Mouse (Mus musculus) intestine, postnatal 0 days (tissue): ENCODE data around the gene Cyp4f17. TPM values are rescaled to one million over a fixed set of nuclear protein-coding genes. Genes with fewer than 3 reads are reported as not detected.
A peak's percentile ranks its signal among the peaks of the same experiment; 100 is the strongest.
"Not testable (repeated sequence)": the region's sequence is repeated elsewhere in the genome, so short reads cannot be mapped to it uniquely, and the experiment has no call there.

Source experiments
- ATAC-seq: fragments of 200-750 bp; cut with Nextera tagmentation; 2 replicates; pipeline ENCODE4 v1.8.0; 2017; ENCODE audit warnings: mild to moderate bottlenecking, moderate TSS enrichment, moderate library complexity
- H3K27ac ChIP-seq: fragments of 300-500 bp; sonication (generic); 2 replicates; pipeline ENCODE4 v1.5.1; 2014; ENCODE audit warnings: mild to moderate bottlenecking, low read depth, low read length, moderate library complexity
- H3K27me3 ChIP-seq: fragments of 300-500 bp; sonication (generic); replicated peaks from 2 replicates; pipeline ENCODE4 v1.6.1; 2014; ENCODE audit warnings: low read length, mixed read lengths; ENCODE audit not compliant: control insufficient read depth, insufficient read depth
- H3K36me3 ChIP-seq: fragments of 300-500 bp; sonication (generic); 2 replicates; pipeline ENCODE4 v1.6.1; 2014; ENCODE audit warnings: mild to moderate bottlenecking, moderate library complexity; ENCODE audit not compliant: control insufficient read depth, insufficient read depth
- H3K4me1 ChIP-seq: fragments of 300-500 bp; sonication (generic); replicated peaks from 2 replicates; pipeline ENCODE4 v1.6.1; 2014; ENCODE audit warnings: antibody characterized with exemption, low read length, mixed read lengths; ENCODE audit not compliant: control insufficient read depth, insufficient read depth
- H3K4me2 ChIP-seq: fragments of 300-500 bp; sonication (generic); replicated peaks from 2 replicates; pipeline ENCODE4 v1.6.1; 2014; ENCODE audit warnings: low read depth, mild to moderate bottlenecking, moderate library complexity
- H3K4me3 ChIP-seq: fragments of 300-500 bp; sonication (generic); 2 replicates; pipeline ENCODE4 v1.5.1; 2014; ENCODE audit warnings: low read depth, low read length
- H3K9ac ChIP-seq: fragments of 300-500 bp; sonication (generic); 2 replicates; pipeline ENCODE4 v1.6.1; 2014; ENCODE audit warnings: mild to moderate bottlenecking, low read depth, low read length
- H3K9me3 ChIP-seq: fragments of 300-500 bp; sonication (generic); 2 replicates; pipeline ENCODE4 v1.6.1; 2016; ENCODE audit warnings: mixed run types; ENCODE audit not compliant: control insufficient read depth
- CTCF ChIP-seq: sonication (generic); IDR thresholded peaks from 2 replicates; pipeline ENCODE4 v1.5.1; 2016; ENCODE audit warnings: low read depth, mild to moderate bottlenecking, control low read depth, antibody characterized with exemption, moderate library complexity
- WGBS: fragments of 180-500 bp; shearing (Covaris S2); extraction: QIAGEN DNeasy Blood & Tissue Kit; methylation state at CpG from one replicate; pipeline ENCODE4 v1.1.7; 2014; 5-methylcytosine and 5-hydroxymethylcytosine counted together
- polyA plus RNA-seq: library from polyadenylated mRNA; unstranded; fragments of >200 nt; fragmentation: Nextera tagmentation; extraction: Ambion mirVana; gene quantifications from 2 replicates; pipeline ENCODE4 v1.2.1, GENCODE M21; 2015

Cyp4f17 gene
- polyA plus RNA-seq, 1 experiment from 2014 or later = 1.9 TPM

DNA sequence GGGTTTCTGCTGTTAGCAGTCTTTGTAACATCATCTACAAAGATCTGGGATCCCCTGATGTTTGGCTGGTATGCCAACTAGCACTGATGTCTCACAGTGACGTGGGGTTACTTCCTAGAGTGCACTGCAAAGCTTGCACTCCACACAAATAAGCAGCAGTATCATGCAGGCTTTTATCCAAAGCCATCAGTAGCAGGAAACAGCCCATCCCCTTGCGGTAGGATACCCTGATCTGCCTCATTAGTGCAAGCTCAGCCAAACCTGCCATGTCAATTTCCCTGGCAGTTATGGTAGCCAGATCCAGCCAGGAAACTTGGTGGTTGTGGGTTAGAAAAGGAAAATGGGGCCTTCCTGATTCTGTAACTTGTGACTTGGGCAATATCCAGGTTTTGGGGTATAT is 27.1 kb upstream of the Cyp4f17 start:
- H3K4me2 ChIP-seq = no peak overlapping the region
- peaks cover 2% of the 10 kb centered on the region; the same call in 1 of the 2 replicates for H3K27me3 ChIP-seq
- no peak overlapping the region for H3K27ac ChIP-seq
- ATAC-seq = no peak
- H3K4me3 ChIP-seq = no peak overlapping the region
- WGBS = 59% methylated on average over 2 of the region's 2 CpGs
- H3K4me1 ChIP-seq = no peaks in the 10 kb centered on the region
- TF ChIP-seq CTCF = no peak
- H3K9me3 ChIP-seq = no peaks in the 10 kb centered on the region
- no peak overlapping the region for H3K9ac ChIP-seq
- no peaks in the 10 kb centered on the region for H3K36me3 ChIP-seq

DNA sequence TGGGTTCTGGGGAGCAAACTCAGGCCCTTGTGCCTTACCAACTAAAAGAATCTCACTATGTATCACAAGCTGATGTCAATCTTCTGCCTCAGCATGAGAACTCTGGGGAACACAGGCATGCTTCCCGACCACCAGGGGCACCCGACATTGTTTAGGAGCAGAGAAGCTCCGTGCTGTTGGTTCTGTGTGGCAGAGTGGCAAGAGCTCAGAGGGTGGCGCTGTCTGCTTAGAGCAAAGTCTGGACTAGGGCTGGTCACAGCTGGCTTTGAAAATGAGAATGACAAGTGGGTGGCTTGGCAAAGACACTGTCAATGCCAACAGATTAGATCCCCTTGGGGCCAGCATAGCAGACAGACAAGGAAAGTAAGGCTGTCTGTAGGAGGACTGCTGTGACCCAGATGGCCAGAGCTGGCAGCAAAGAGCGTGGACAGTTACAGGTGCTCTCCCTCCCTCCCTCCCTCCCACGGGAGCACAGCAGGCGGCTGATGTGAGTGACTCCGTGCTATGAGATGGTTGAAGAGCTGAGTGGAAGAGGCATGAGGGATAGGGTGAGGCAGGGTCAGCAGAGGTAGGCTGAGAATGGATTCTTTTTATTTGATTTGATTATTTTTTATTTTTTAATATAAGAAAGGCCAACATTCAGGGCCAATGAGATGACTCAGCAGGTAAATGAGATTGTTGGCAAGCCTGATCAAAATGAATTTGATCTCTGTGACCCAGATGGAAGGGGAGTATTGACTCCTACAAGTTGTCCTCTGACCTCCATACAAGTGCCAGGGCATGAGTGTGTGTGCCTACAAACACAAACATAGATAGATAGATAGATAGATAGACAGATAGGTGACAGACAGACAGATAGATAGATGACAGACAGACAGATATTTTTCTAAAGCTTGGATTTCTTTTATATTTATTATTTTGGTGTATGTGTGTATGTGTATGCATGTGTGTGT is 26.0 kb upstream of the Cyp4f17 start:
- Histone ChIP-seq H3K9ac (no peak overlapping the region), H3K4me3 (no peak overlapping the region), H3K4me2 (no peak overlapping the region), H3K4me1 (no peaks in the 10 kb centered on the region), H3K36me3 (no peaks in the 10 kb centered on the region), H3K27me3 (peaks cover 2% of the 10 kb centered on the region; the same call in 1 of the 2 replicates), H3K9me3 (no peaks in the 10 kb centered on the region), H3K27ac (no peak overlapping the region)
- peak; percentile 31 for ATAC-seq
- WGBS = 5% methylated on average over 7 of the region's 8 CpGs
- TF ChIP-seq CTCF = peak; percentile 71

DNA sequence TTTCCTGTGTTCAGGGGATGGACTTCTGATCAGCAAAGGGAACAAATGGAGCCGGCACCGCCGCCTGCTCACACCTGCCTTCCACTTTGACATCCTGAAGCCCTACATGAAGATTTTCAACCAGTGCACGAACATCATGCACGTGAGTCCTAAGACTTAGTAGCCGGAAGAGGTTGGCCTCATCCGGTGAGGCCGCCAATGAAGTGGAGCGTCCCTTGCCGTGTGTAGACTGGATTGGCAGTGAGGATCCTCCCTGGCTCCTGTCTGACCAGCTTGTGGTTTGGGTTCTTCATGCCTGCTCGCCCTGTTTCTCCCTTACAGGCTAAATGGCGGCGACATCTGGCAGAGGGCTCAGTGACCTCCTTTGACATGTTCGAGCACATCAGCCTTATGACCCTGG is 24.1 kb upstream of the Cyp4f17 start:
- Histone ChIP-seq H3K4me3 (no peak overlapping the region), H3K9ac (no peak overlapping the region), H3K27ac (no peak overlapping the region), H3K36me3 (no peaks in the 10 kb centered on the region), H3K4me2 (no peak overlapping the region), H3K9me3 (no peaks in the 10 kb centered on the region), H3K4me1 (no peaks in the 10 kb centered on the region), H3K27me3 (peaks cover 2% of the 10 kb centered on the region; the same call in 1 of the 2 replicates)
- WGBS = 80% methylated on average over 14 of the region's 14 CpGs
- no peak for ATAC-seq
- TF ChIP-seq CTCF = no peak

DNA sequence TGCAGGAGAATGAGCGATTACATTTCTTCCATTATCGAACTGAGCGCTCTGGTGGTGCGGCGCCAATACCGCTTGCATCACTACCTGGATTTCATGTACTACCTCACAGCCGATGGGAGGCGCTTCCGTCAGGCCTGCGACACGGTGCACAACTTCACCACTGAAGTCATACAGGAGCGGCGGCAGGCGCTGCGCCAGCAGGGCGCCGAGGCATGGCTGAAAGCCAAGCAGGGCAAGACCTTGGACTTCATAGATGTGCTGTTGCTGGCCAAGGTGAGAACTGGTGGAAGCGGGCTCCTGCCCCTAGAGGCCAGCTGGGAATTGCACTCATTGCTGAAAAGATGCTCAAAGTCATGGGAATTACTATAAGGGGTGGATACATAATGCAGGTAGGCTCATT is 22.6 kb upstream of the Cyp4f17 start:
- Histone ChIP-seq H3K27ac (no peak overlapping the region), H3K27me3 (peaks cover 2% of the 10 kb centered on the region; the same call in 1 of the 2 replicates), H3K4me1 (no peaks in the 10 kb centered on the region), H3K9me3 (no peaks in the 10 kb centered on the region), H3K36me3 (no peaks in the 10 kb centered on the region), H3K4me3 (no peak overlapping the region), H3K4me2 (peak overlapping the region; percentile 48), H3K9ac (no peak overlapping the region)
- peak; percentile 96 for ATAC-seq
- peak; percentile 86 for TF ChIP-seq CTCF
- WGBS = 16% methylated on average over 18 of the region's 18 CpGs

DNA sequence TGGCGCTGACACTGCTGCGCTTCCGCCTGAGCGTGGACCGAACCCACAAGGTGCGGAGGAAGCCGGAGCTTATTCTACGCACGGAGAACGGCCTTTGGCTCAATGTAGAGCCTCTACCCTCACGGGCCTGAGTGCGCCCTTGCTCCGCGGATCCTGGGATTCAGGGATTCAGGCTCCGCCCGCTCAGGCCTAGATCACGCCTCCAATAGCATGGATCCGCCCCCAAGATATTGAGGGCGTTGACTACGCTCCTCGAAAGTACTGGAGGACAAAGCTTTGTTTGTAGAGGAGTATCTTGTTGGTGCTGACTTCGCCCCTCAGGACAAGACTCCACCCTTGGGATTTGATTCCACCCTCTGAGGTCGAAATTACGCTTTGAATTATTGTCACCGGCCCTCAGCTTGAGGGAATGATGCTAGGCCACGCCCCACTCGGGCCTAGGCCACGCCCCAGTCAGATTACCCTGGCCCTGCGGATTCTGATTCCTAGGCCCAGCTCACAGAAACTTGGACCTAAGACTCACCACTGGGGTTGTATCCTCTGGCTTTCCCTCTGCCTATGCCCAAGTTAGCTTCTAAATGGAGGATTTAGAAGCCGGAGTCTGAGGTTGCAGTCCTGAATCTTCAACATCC is 13.4 kb upstream of the Cyp4f17 start:
- H3K27me3 ChIP-seq = no peaks in the 10 kb centered on the region
- TF ChIP-seq CTCF = no peak
- peak overlapping the region; percentile 36 for H3K4me3 ChIP-seq
- peak; percentile 73 for ATAC-seq
- WGBS = 10% methylated on average over 30 of the region's 30 CpGs
- no peaks in the 10 kb centered on the region for H3K9me3 ChIP-seq
- no peaks in the 10 kb centered on the region for H3K4me1 ChIP-seq
- H3K9ac ChIP-seq = no peak overlapping the region
- H3K36me3 ChIP-seq = no peaks in the 10 kb centered on the region
- peak overlapping the region; percentile 72 for H3K4me2 ChIP-seq
- H3K27ac ChIP-seq = no peak overlapping the region

DNA sequence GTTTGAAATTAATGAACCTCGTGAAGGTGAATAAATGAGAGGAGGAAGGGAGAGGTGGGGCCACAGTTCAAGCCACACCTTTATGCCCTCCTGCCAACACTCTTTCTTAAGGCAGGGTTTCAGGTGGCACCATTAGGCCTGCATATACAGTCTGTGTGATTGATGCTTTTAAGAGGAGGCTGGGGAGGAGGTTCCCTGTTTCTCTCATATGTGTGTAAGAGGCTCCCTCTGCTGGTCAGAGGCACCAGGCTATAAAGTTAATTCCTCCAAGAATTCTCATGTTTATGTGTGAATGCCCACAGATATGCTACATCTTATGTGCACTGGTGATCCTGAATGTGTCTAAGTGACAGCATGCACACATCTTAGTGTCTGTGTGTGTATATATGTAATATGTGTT is 11.2 kb upstream of the Cyp4f17 start:
- H3K9me3 ChIP-seq = no peaks in the 10 kb centered on the region
- 22% methylated on average over 1 of the region's 1 CpGs for WGBS
- no peak overlapping the region for H3K27ac ChIP-seq
- H3K4me2 ChIP-seq = no peak overlapping the region
- no peaks in the 10 kb centered on the region for H3K27me3 ChIP-seq
- peak; percentile 36; the same call in 1 of the 2 replicates for ATAC-seq
- peak; percentile 84 for TF ChIP-seq CTCF
- H3K36me3 ChIP-seq = no peaks in the 10 kb centered on the region
- no peak overlapping the region for H3K9ac ChIP-seq
- H3K4me3 ChIP-seq = no peak overlapping the region
- no peaks in the 10 kb centered on the region for H3K4me1 ChIP-seq

DNA sequence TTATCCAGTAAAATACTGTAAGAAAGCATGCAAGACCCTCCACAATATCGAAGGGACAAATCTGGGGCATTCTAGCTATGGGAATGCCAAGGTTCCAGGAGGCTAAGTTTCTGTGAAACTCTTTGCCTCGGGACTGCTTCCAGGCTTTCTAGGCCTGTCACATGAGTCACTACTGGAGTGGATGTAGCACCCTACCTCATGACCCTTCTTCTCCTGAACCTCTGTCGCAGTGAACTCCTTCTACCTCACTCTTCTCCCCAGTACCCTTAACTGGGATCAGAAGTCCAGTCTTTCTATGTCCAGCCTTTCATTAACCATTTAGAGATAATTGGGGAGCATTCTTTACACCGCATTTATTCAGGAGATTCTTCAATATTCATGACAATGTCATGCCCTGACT is 5.3 kb upstream of the Cyp4f17 start:
- H3K4me1 ChIP-seq, H3K4me2 ChIP-seq, H3K9ac ChIP-seq, H3K27me3 ChIP-seq, H3K9me3 ChIP-seq, H3K27ac ChIP-seq, ATAC-seq, H3K4me3 ChIP-seq, H3K36me3 ChIP-seq: not testable (repeated sequence)
- 83% methylated on average over 4 of the region's 4 CpGs for WGBS
